Mouse (Mus musculus) liver, adult 2 months (tissue): ENCODE results near the gene Fmnl3. TPM values are rescaled to one million over a fixed set of nuclear protein-coding genes. Genes with fewer than 3 reads are reported as not detected.

Experiments used
- DNase-seq: peaks from one replicate; pipeline ENCODE4 v3.0.0-alpha.2; 2011; ENCODE audit warnings: low read depth, low spot score; ENCODE audit errors: extremely low read depth
- H3K27ac ChIP-seq: fragments of 200-500 bp; replicated peaks from 2 replicates; pipeline ENCODE4 v1.5.1; 2012; ENCODE audit warnings: low read depth, mild to moderate bottlenecking, control low read depth, inconsistent platforms, low read length; ENCODE audit not compliant: insufficient read depth
- H3K27me3 ChIP-seq: fragments of 200-500 bp; 2 replicates; pipeline ENCODE4 v1.6.1; 2012; ENCODE audit warnings: mild to moderate bottlenecking, moderate library complexity, low read length, inconsistent platforms; ENCODE audit not compliant: control insufficient read depth, insufficient read depth
- H3K36me3 ChIP-seq: fragments of 200-500 bp; 2 replicates; pipeline ENCODE4 v1.6.1; 2012; ENCODE audit warnings: low read length, inconsistent platforms; ENCODE audit not compliant: control insufficient read depth, insufficient read depth
- H3K4me1 ChIP-seq: fragments of 200-500 bp; 2 replicates; pipeline ENCODE4 v1.6.1; 2011; ENCODE audit warnings: low read length; ENCODE audit not compliant: control insufficient read depth, insufficient read depth
- H3K4me3 ChIP-seq: fragments of 200-500 bp; 2 replicates; pipeline ENCODE4 v1.5.1; 2011; ENCODE audit warnings: low read depth, mild to moderate bottlenecking, control low read depth, low read length, moderate library complexity; ENCODE audit not compliant: insufficient read depth
- H3K79me2 ChIP-seq: fragments of 200-500 bp; 2 replicates; pipeline ENCODE4 v1.6.1; 2012; ENCODE audit warnings: inconsistent platforms, mild to moderate bottlenecking, low read length, moderate library complexity; ENCODE audit not compliant: control insufficient read depth, insufficient read depth
- H3K9ac ChIP-seq: fragments of 200-500 bp; 2 replicates; pipeline ENCODE4 v1.6.1; 2012; ENCODE audit warnings: low read depth, mild to moderate bottlenecking, control low read depth, inconsistent platforms, low read length
- CTCF ChIP-seq: fragments of 200-500 bp; IDR thresholded peaks from 2 replicates; pipeline ENCODE4 v1.5.1; 2011; ENCODE audit warnings: low read depth, low read length, control low read depth
- POLR2A ChIP-seq: fragments of 200-500 bp; IDR thresholded peaks from 2 replicates; pipeline ENCODE4 v1.6.1; 2011; ENCODE audit warnings: low read length, control low read depth; ENCODE audit not compliant: insufficient read depth; ENCODE audit errors: extremely low read depth
- WGBS: fragments of 180-500 bp; shearing (Covaris S2); methylation state at CpG from one replicate; pipeline ENCODE4 v1.1.7; 2018; 5-methylcytosine and 5-hydroxymethylcytosine counted together
- polyA plus RNA-seq: library from polyadenylated mRNA; depleted of rRNA; stranded (reverse); fragments of >200 nt; gene quantifications from 2 replicates; pipeline ENCODE4 v1.2.3, GENCODE M21; 2012
- total RNA-seq: library from RNA; depleted of rRNA; stranded (reverse); fragments of >200 nt; gene quantifications from 2 replicates; pipeline ENCODE4 v1.2.3, GENCODE M21; 2014

Gene Fmnl3
- total and polyA plus RNA-seq, 2 experiments, result 1.3 to 2.2 TPM

DNA sequence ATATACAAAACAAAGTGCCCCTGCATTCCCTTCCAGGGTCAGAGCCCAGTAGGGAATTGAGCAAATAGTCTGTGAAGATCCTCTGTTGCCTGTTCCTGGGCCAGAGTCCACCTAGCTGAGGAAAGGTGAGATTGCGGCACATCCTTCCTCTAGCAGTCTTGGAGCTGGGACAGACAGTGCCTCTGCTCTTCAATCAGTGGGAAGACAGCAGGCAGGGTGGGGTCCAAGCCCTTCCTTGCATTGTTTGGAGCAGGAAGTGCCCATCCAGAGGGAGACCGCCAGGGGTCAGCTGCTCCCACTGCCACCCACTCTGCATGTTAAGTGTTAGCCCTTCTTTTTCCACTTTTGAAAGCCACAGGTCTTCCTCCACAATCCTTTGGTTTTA, 53.0 kb downstream of the Fmnl3 start:
- H3K4me3 ChIP-seq, result no peak overlapping the region
- no peak for DNase-seq
- H3K9ac ChIP-seq, result no peak overlapping the region
- peak overlapping the region; percentile 32 for H3K27ac ChIP-seq
- no peaks in the 10 kb centered on the region for H3K27me3 ChIP-seq
- no peaks in the 10 kb centered on the region for H3K79me2 ChIP-seq
- H3K4me1 ChIP-seq, result peaks cover 2% of the 10 kb centered on the region; the same call in 1 of the 2 replicates
- peaks cover 1% of the 10 kb centered on the region; the same call in 1 of the 2 replicates for H3K36me3 ChIP-seq
- TF ChIP-seq CTCF (peak; percentile 24; the same call in 1 of the 2 replicates), POLR2A (no peak)
- WGBS, result 70% methylated on average over 2 of the region's 2 CpGs

DNA sequence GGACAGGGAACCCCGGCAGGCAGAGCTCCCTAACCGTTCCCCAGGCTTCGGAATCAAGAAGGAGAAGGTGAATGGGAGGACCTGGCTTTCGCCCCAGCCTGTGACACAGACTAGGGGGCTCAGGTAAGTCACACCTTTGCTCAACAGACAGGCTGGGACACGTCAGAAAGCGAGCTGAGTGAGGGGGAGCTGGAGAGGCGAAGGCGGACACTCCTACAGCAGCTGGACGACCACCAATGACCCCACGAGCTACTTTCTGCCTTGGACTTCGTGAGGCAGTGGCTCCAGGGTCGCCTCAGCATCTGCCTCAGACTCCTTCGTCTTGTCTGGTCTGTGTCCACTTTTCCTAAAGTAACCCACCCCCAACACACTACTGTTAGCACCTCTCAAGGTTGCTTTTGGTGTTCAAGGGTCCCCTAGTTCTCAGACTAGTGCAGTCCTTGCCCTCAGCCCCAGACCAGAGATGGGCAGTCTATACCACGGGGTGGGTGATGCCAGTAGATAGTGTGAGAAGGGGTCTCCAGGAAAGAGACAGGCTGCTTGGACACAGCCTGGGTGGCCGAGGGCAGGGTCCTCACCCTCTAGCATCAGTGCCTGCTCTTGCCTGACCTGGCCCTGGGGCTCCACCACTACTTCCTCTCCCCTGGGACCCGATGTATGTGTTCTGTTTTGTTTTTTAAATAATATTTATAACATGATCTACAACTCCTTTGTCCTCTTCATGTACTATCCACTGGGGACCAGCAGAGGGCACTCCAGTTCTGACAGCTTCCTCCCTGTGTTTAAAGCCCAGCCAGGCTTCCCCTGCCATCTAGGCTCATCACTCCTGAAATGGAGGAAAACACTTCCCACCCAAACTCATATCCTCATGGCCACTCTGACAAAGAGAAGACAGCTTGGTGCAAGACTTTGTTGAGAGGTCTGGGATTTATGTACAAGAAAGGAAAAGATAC, 53.7 kb downstream of the Fmnl3 start:
- TF ChIP-seq POLR2A (no peak), CTCF (peak; percentile 76)
- Histone ChIP-seq H3K9ac (no peak overlapping the region), H3K79me2 (no peaks in the 10 kb centered on the region), H3K36me3 (peaks cover 4% of the 10 kb centered on the region; the same call in 1 of the 2 replicates), H3K27me3 (no peaks in the 10 kb centered on the region), H3K4me3 (no peak overlapping the region), H3K27ac (peak overlapping the region; percentile 11; the same call in 1 of the 2 replicates), H3K4me1 (peaks cover 2% of the 10 kb centered on the region; the same call in 1 of the 2 replicates)
- 82% methylated on average over 16 of the region's 16 CpGs for WGBS
- peak; percentile 37 for DNase-seq

DNA sequence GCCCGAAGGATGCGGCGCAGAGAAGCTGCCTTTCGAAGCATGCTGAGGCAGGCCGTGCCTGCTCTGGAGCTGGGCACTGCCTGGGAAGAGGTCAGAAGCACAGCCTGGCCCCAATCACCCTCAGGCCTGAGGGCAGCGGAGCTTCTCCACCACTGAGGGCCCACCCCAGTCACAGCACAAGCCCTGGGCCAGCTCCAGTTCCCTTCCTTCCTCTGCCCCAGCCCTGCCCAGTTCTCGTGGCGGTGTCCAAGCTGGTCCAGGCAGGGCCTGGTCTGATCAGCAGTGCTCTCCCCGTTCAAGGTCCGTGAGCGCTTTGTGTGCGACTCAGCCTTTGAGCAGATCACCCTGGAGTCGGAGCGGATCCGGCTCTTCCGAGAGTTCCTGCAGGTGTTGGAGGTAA, 55.4 kb downstream of the Fmnl3 start:
- DNase-seq, result no peak
- Histone ChIP-seq H3K4me1 (peaks cover 2% of the 10 kb centered on the region; the same call in 1 of the 2 replicates), H3K27ac (no peak overlapping the region), H3K9ac (no peak overlapping the region), H3K4me3 (no peak overlapping the region), H3K79me2 (no peaks in the 10 kb centered on the region), H3K36me3 (peaks cover 13% of the 10 kb centered on the region; the same call in 1 of the 2 replicates), H3K27me3 (no peaks in the 10 kb centered on the region)
- no peak for TF ChIP-seq CTCF
- no peak for TF ChIP-seq POLR2A
- WGBS, result 87% methylated on average over 16 of the region's 16 CpGs

DNA sequence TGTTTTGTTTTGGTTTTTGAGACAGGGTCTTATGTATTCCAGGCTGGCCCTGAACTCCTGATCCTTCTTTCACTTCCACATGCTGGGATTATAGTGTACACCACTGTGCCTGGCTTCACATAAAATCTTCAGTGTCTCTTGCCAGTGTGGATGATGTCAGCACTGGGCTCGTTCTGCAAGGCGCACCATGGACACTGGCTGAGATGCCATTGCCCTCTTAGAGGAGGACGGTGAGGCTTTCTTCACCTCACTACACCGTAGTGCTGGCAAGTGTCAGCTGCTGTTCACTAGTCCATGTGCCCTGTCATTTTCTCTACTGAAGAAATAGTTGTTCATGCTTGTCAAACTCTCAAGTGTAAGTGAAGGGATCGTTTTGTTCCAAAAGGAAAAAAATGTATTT, 59.7 kb downstream of the Fmnl3 start:
- Histone ChIP-seq H3K9ac (no peak overlapping the region), H3K4me1 (no peaks in the 10 kb centered on the region), H3K36me3 (peaks cover 23% of the 10 kb centered on the region; the same call in 1 of the 2 replicates), H3K79me2 (no peaks in the 10 kb centered on the region), H3K27me3 (no peaks in the 10 kb centered on the region), H3K4me3 (no peak overlapping the region), H3K27ac (no peak overlapping the region)
- 88% methylated on average over 5 of the region's 5 CpGs for WGBS
- no peak for DNase-seq
- TF ChIP-seq POLR2A (no peak), CTCF (no peak)

DNA sequence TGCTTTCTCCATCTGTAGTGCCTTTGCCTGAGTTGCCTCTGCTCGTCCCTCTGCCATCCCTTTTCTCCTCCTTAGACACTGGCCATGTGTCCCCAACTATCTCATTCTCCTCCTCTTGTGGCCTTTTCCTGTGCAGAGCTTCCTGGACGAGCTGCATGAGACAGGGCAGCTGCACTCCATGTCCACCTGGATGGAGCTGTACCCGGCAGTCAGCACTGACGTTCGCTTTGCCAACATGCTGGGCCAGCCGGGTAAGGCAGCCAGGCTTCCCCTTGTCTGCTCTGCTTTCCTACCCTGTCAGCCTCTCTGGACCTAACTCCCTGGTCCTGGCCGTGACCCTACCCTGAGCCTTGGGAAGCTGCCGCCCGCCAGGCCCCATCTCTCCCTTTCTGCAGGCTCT, 60.7 kb downstream of the Fmnl3 start:
- H3K4me3 ChIP-seq, result no peak overlapping the region
- H3K27me3 ChIP-seq, result no peaks in the 10 kb centered on the region
- TF ChIP-seq CTCF, result no peak
- no peak for TF ChIP-seq POLR2A
- peaks cover 25% of the 10 kb centered on the region; the same call in 1 of the 2 replicates for H3K36me3 ChIP-seq
- 95% methylated on average over 9 of the region's 9 CpGs for WGBS
- no peak overlapping the region for H3K27ac ChIP-seq
- DNase-seq, result no peak
- H3K9ac ChIP-seq, result no peak overlapping the region
- no peaks in the 10 kb centered on the region for H3K79me2 ChIP-seq
- H3K4me1 ChIP-seq, result no peaks in the 10 kb centered on the region
